Mouse (Mus musculus) midbrain, embryonic 13.5 days (tissue): ENCODE measurements around the gene Hspb9. TPM values are rescaled to one million over a fixed set of nuclear protein-coding genes. Genes with fewer than 3 reads are reported as not detected.
A peak's percentile ranks its signal among the peaks of the same experiment; 100 is the strongest.

Experiments used
- ATAC-seq: fragments of 200-750 bp; cut with Nextera tagmentation; 2 replicates; pipeline ENCODE4 v1.8.0; 2017; ENCODE audit warnings: mild to moderate bottlenecking, moderate TSS enrichment, moderate library complexity
- H3K27ac ChIP-seq: fragments of 300-500 bp; sonication (generic); 2 replicates; pipeline ENCODE4 v1.5.1; 2015; ENCODE audit warnings: inconsistent platforms, mild to moderate bottlenecking, moderate library complexity
- H3K27me3 ChIP-seq: fragments of 300-500 bp; sonication (generic); 2 replicates; pipeline ENCODE4 v1.6.1; 2015; ENCODE audit warnings: mild to moderate bottlenecking, inconsistent platforms
- H3K36me3 ChIP-seq: fragments of 300-500 bp; sonication (generic); 2 replicates; pipeline ENCODE4 v1.6.1; 2015; ENCODE audit warnings: mild to moderate bottlenecking, inconsistent platforms
- H3K4me1 ChIP-seq: fragments of 300-500 bp; sonication (generic); replicated peaks from 2 replicates; pipeline ENCODE4 v1.6.1; 2015; ENCODE audit warnings: inconsistent platforms
- H3K4me2 ChIP-seq: fragments of 300-500 bp; sonication (generic); replicated peaks from 2 replicates; pipeline ENCODE4 v1.6.1; 2015; ENCODE audit warnings: moderate library complexity, mild to moderate bottlenecking, inconsistent platforms
- H3K4me3 ChIP-seq: fragments of 300-500 bp; sonication (generic); replicated peaks from 2 replicates; pipeline ENCODE4 v1.5.1; 2015; ENCODE audit warnings: mild to moderate bottlenecking, inconsistent platforms
- H3K9ac ChIP-seq: fragments of 300-500 bp; sonication (generic); replicated peaks from 2 replicates; pipeline ENCODE4 v1.6.1; 2015; ENCODE audit warnings: mild to moderate bottlenecking, inconsistent platforms
- H3K9me3 ChIP-seq: fragments of 300-500 bp; sonication (generic); 2 replicates; pipeline ENCODE4 v1.6.1; 2016; ENCODE audit warnings: mild to moderate bottlenecking, inconsistent platforms
- WGBS: fragments of 180-500 bp; shearing (Covaris S2); methylation state at CpG from one replicate; pipeline ENCODE4 v1.1.7; 2015; 5-methylcytosine and 5-hydroxymethylcytosine counted together
- polyA plus RNA-seq: library from polyadenylated mRNA; unstranded; fragments of >200 nt; fragmentation: Nextera tagmentation; extraction: Ambion mirVana; gene quantifications from 2 replicates; pipeline ENCODE4 v1.2.1, GENCODE M21; 2015

Hspb9 gene
- polyA plus RNA-seq, 1 experiment from 2014 or later: 0.26 TPM

GRCm38 (mm10) chr11:100692164-100692616 is 21.5 kb upstream of the Hspb9 start, which contains the start of gene Zfp385c:
TSS of gene Zfp385c (minus strand) at chr11:100692455.
- 1% methylated on average over 23 of the region's 23 CpGs for WGBS
- H3K27me3 ChIP-seq: peaks cover 33% of the 10 kb centered on the region
- H3K9me3 ChIP-seq: no peaks in the 10 kb centered on the region
- H3K9ac ChIP-seq: peak within 1 kb of the TSS; percentile 40
- no peak within 1 kb of the TSS for H3K27ac ChIP-seq
- H3K4me2 ChIP-seq: peak within 1 kb of the TSS; percentile 50
- ATAC-seq: no peak
- no peaks in the 10 kb centered on the region for H3K36me3 ChIP-seq
- H3K4me3 ChIP-seq: peak within 1 kb of the TSS; percentile 22
- peaks cover 14% of the 10 kb centered on the region for H3K4me1 ChIP-seq

DNA sequence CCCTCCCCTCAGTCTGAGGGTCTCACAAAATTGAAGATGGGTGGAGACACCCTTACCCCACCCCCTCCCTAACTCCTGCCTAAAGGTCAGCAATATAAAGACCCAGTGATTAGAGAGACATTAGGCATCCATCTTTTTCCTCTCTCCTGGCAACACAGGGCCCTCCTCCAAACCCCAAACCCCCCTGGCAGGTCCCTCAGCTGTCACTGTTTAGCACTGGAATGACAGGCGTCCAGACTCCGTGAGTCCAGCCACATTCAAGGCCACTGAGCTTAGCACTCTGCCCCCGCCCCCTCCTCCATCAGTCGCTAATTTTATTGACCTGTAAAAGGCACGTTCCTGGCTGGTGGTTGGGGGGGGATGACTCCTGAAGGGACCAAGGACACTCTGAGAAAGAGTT is 20.5 kb upstream of the Hspb9 start:
- Histone ChIP-seq H3K4me3 (no peak overlapping the region), H3K9me3 (no peaks in the 10 kb centered on the region), H3K4me2 (no peak overlapping the region), H3K9ac (no peak overlapping the region), H3K4me1 (peaks cover 14% of the 10 kb centered on the region), H3K27ac (no peak overlapping the region), H3K27me3 (peaks cover 33% of the 10 kb centered on the region), H3K36me3 (no peaks in the 10 kb centered on the region)
- ATAC-seq: no peak
- WGBS: 24% methylated on average over 5 of the region's 5 CpGs

DNA sequence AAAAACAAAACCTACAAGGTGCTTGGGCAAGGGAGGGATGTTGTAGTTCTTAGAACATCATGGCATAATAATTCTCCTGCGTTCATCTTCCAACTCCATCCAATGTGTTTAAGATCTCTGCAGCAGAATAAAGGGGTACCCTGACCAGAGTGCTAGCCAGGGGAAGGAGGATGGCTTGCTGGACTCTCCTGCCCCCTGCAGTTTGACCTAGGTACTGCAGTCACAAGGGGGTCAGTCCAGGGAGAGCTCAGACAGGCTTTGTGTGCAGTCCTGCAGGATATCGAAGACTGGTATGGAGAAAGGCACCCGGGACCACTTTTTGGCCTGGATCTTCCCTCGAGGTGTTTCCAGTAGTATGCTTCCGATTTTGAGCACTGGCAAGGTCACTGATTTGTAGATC is 18.7 kb upstream of the Hspb9 start:
- WGBS: 38% methylated on average over 5 of the region's 5 CpGs
- peak; percentile 60; the same call in 1 of the 2 replicates for ATAC-seq

DNA sequence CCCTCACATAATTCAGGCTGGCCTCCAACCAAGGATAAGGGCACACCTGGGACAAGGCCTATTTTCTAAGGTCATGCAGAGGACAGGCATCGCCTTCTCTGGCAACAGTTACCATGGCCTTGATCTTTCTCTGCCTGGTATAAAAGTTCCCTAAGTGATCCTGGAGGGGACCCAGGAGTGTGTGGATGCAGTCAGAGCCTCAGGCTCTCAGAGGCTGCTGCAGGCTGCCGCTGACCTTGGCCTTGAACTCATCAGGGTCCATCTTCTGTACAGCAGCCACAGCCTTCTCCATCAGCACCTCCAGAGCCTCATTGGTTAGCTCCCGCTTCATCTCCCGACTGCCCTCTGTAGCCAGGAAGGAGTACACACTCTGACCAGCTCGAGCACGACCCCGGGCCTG is 15.7 kb upstream of the Hspb9 start:
- H3K9me3 ChIP-seq: no peaks in the 10 kb centered on the region
- no peak overlapping the region for H3K4me2 ChIP-seq
- WGBS: 72% methylated on average over 7 of the region's 7 CpGs
- H3K27me3 ChIP-seq: peaks cover 17% of the 10 kb centered on the region; the same call in 1 of the 2 replicates
- no peaks in the 10 kb centered on the region for H3K36me3 ChIP-seq
- peaks cover 8% of the 10 kb centered on the region for H3K4me1 ChIP-seq
- H3K9ac ChIP-seq: no peak overlapping the region; the same call in 1 of the 2 replicates
- no peak overlapping the region for H3K27ac ChIP-seq
- no peak overlapping the region for H3K4me3 ChIP-seq
- ATAC-seq: no peak

More for the DNA sequence above, 18.7 kb upstream of the Hspb9 start:
- Histone ChIP-seq H3K9ac (no peak overlapping the region), H3K9me3 (no peaks in the 10 kb centered on the region), H3K4me3 (no peak overlapping the region), H3K36me3 (no peaks in the 10 kb centered on the region), H3K4me1 (peaks cover 14% of the 10 kb centered on the region), H3K27me3 (peaks cover 31% of the 10 kb centered on the region), H3K4me2 (no peak overlapping the region), H3K27ac (no peak overlapping the region)

- H3K27ac ChIP-seq: no peak overlapping the region
- peaks cover 14% of the 10 kb centered on the region; the same call in 1 of the 2 replicates for H3K27me3 ChIP-seq
- ATAC-seq: no peak
- H3K9ac ChIP-seq: no peak overlapping the region
- no peaks in the 10 kb centered on the region for H3K9me3 ChIP-seq
- 78% methylated on average over 3 of the region's 3 CpGs for WGBS
- H3K36me3 ChIP-seq: peaks cover 15% of the 10 kb centered on the region
- peaks cover 5% of the 10 kb centered on the region for H3K4me1 ChIP-seq
- H3K4me2 ChIP-seq: no peak overlapping the region
- no peak overlapping the region for H3K4me3 ChIP-seq
These were observed 12.9 kb upstream of the Hspb9 start for GRCm38 (mm10) chr11:100700710-100701109.

DNA sequence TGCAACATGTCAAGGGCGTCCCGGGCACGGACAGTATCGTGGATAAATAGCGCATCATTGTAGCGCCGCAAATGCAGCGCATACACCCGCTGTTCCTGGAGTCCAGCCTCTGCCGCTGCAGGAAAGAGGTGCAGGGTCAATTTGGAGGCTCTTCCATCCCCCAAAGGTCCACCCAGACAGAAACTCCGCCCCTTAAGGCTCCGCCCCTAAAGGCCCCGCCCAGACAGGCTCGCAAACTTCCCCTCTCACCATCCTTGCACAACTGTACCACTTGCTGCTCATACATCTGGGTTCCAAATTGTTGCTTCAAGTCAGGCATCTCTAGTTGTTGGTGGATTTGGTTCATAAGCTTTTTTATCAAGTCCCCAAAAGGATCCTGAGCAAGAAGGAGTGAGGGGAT is 12.3 kb upstream of the Hspb9 start:
- peak overlapping the region; percentile 19; the same call in 1 of the 2 replicates for H3K4me3 ChIP-seq
- H3K9ac ChIP-seq: peak overlapping the region; percentile 52; the same call in 1 of the 2 replicates
- WGBS: 4% methylated on average over 14 of the region's 14 CpGs

GRCm38 (mm10) chr11:100702081-100702851 is 11.4 kb upstream of the Hspb9 start:
- peaks cover 31% of the 10 kb centered on the region for H3K36me3 ChIP-seq
- WGBS: 42% methylated on average over 19 of the region's 19 CpGs
- H3K27me3 ChIP-seq: peaks cover 14% of the 10 kb centered on the region; the same call in 1 of the 2 replicates
- peak; percentile 46; the same call in 1 of the 2 replicates for ATAC-seq
- H3K4me2 ChIP-seq: no peak overlapping the region
- no peaks in the 10 kb centered on the region for H3K9me3 ChIP-seq
- H3K9ac ChIP-seq: no peak overlapping the region
- no peak overlapping the region for H3K4me3 ChIP-seq
- no peak overlapping the region for H3K27ac ChIP-seq
- H3K4me1 ChIP-seq: peaks cover 5% of the 10 kb centered on the region

More for the DNA sequence above, 12.3 kb upstream of the Hspb9 start:
- peak overlapping the region; percentile 41 for H3K4me2 ChIP-seq
- no peaks in the 10 kb centered on the region for H3K9me3 ChIP-seq
- peaks cover 21% of the 10 kb centered on the region for H3K36me3 ChIP-seq
- peaks cover 14% of the 10 kb centered on the region; the same call in 1 of the 2 replicates for H3K27me3 ChIP-seq
- ATAC-seq: no peak
- peaks cover 5% of the 10 kb centered on the region for H3K4me1 ChIP-seq
- H3K27ac ChIP-seq: no peak overlapping the region

- ATAC-seq: no peak
- Histone ChIP-seq H3K36me3 (peaks cover 37% of the 10 kb centered on the region), H3K9me3 (no peaks in the 10 kb centered on the region), H3K4me2 (no peak overlapping the region), H3K9ac (no peak overlapping the region), H3K4me3 (no peak overlapping the region), H3K4me1 (peaks cover 5% of the 10 kb centered on the region), H3K27me3 (peaks cover 14% of the 10 kb centered on the region; the same call in 1 of the 2 replicates), H3K27ac (no peak overlapping the region)
- 50% methylated on average over 7 of the region's 7 CpGs for WGBS
These were observed 10.7 kb upstream of the Hspb9 start for GRCm38 (mm10) chr11:100702906-100703305.

- H3K9ac ChIP-seq: no peak overlapping the region
- peaks cover 42% of the 10 kb centered on the region for H3K36me3 ChIP-seq
- H3K4me3 ChIP-seq: no peak overlapping the region
- no peak overlapping the region for H3K27ac ChIP-seq
- WGBS: 68% methylated on average over 11 of the region's 11 CpGs
- no peak for ATAC-seq
- H3K27me3 ChIP-seq: peaks cover 14% of the 10 kb centered on the region; the same call in 1 of the 2 replicates
- no peaks in the 10 kb centered on the region for H3K9me3 ChIP-seq
- no peak overlapping the region for H3K4me2 ChIP-seq
- peaks cover 5% of the 10 kb centered on the region for H3K4me1 ChIP-seq
These were observed 10.3 kb upstream of the Hspb9 start for GRCm38 (mm10) chr11:100703366-100703765.

GRCm38 (mm10) chr11:100703851-100704531 is 9.7 kb upstream of the Hspb9 start, which contains the start of gene Dhx58:
TSS of gene Dhx58 (minus strand) at chr11:100704271.
- Histone ChIP-seq H3K9me3 (no peaks in the 10 kb centered on the region), H3K27ac (no peak within 1 kb of the TSS), H3K9ac (no peak within 1 kb of the TSS), H3K27me3 (peaks cover 14% of the 10 kb centered on the region; the same call in 1 of the 2 replicates), H3K4me2 (no peak within 1 kb of the TSS), H3K36me3 (peaks cover 48% of the 10 kb centered on the region), H3K4me1 (peaks cover 5% of the 10 kb centered on the region), H3K4me3 (no peak within 1 kb of the TSS)
- ATAC-seq: no peak
- 71% methylated on average over 7 of the region's 7 CpGs for WGBS

DNA sequence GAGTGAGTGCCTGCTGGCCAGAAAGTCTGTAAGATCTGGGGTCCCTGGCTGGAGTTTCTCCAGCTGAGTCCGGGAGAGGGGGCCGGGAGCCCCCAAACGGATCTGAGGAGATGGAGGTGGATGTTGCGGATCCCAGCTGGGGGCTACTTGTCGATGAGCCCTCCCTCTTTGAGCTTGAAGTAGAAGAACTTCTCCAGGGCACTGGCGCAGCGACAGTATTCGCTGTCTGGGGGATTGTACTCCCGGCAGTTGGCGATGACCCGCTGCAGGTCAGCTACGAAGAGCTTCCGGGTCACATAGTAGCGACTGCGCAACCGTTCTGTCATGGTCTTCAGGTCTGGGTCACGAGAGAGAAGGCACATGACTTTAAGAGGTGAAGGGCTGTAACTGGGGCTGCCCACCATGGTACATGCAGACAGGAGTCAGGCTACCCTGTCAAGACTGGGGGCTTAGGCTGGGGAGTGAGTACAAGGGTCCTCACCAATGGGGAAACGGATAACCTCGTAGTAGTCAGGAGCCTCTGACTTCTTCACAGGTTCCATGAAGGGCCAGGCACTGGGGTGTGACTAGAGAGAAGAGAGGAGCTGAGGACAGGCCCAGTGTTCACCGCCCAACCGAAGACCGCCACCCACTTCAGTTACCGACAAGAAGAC is 8.4 kb upstream of the Hspb9 start:
- no peaks in the 10 kb centered on the region for H3K9me3 ChIP-seq
- peaks cover 60% of the 10 kb centered on the region for H3K36me3 ChIP-seq
- no peak overlapping the region for H3K4me3 ChIP-seq
- peaks cover 14% of the 10 kb centered on the region; the same call in 1 of the 2 replicates for H3K27me3 ChIP-seq
- no peak for ATAC-seq
- H3K4me1 ChIP-seq: peaks cover 5% of the 10 kb centered on the region
- no peak overlapping the region for H3K9ac ChIP-seq
- no peak overlapping the region for H3K27ac ChIP-seq
- WGBS: 94% methylated on average over 23 of the region's 23 CpGs
- no peak overlapping the region for H3K4me2 ChIP-seq
